Mouse (Mus musculus) natural killer cell, adult 2 months (primary cell): ENCODE measurements around the gene Zfp688.
"Not testable (repeated sequence)": the region's sequence is repeated elsewhere in the genome, so short reads cannot be mapped to it uniquely, and the experiment has no call there.

ENCODE experiments used
- DNase-seq, 2 experiments: peaks; one replicate each; pipeline ENCODE4 v3.0.0; 2022; ENCODE audit warnings: low spot score in 2 of 2

Gene Zfp688

DNA sequence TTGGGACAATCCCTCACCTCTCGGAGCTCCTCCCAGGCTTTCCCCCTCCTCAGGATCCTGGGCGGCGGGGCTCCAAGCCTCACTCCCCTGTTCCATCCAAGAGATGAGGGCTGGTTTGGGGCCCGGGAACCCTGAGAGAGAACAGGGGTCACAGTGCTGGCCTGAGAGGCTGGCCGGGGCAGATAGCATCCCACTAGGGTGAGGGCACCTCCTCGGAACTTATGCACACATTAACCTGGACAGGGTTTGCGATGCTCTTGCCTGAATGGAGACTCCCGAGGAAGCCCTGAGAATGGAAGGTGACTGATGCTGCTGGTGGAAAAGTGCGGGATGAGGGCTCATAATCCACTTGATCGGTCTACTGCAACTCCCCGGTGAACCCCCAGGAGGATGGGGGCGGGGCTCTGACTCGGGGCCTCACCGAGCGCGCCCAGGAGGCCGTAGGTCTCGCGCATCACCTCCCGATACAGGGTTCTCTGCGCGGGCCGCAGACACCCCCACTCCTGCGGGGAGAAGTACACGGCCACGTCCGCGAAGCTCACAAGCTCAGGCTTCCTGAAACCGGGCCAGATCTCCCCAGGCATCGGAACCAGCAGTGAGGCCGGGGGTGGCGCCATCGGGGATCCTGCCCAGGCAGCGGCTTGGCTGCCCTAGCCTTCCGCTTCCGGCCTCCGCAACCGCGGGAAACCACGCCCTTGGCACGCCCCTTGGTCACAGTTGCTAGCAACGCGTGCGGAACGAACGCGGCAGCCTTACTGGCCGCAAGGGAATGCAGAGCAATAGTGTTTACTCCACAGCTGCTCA lies at the start of gene Zfp688:
Gene Zfp688, minus strand, starts transcription at position 681 of the 804 bp plus-strand sequence.
- DNase-seq: peak; percentile 94 to 95

DNA sequence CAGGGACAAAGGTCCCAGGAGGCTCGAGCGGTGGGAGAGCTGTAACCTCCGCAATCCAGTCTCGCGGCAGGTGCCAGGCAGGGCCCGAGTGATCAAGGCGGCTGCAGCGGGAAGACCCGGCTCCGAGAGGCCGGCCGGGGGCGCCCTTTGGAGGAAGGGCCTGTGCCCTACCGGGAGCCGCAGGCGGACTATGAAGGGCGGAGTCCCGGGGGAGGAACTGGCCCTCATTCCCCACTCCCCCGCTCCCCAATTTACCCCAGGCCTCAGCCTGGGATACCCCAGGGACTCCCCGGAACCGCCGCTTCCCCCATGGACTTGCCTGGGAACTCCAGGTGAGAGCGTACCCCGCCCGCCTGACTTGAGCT lies 49.8 kb upstream of the Zfp688 start:
- DNase-seq: peak in 1 of 2 experiments; percentile 34

GRCm38 (mm10) chr7:127470743-127471645 lies 49.1 kb upstream of the Zfp688 start:
- DNase-seq: peak; percentile 87 to 89

DNA sequence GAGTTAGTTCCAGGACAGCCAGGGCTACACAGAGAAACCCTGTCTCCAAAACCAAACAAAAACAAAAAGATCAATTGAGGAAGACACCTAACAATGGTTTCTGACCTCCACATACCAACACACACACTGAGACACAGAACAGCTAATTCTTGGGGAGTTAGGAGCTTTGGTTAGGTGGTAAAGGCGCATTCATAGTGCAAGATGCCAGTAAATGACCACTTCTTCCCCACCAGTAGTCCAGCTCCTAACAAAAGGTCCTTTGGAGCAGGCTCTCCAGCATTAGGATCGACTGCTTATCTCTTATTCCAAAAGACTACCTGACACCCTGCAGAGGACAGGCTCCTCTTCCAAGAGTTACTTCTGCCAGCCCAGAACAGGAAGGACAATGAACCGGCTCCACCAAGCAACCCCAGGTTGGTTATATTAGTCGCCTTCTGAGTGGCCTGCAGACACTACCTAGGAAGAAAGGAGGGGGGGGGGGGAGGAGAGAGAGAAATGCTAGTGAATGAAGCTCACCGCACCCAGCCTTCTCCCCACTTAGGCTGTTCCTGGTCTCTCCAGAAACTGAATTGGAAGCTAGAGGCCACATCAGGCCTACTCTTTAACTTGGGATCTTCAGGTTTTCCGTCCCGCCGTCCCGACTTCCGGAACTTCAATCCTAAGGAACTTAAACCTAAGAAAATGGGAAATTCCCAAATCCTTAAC lies 48.3 kb upstream of the Zfp688 start:
- no peak for DNase-seq

- no peak for DNase-seq
Measured at GRCm38 (mm10) chr7:127466606-127467005, 44.7 kb upstream of the Zfp688 start.

GRCm38 (mm10) chr7:127465670-127466069 lies 43.8 kb upstream of the Zfp688 start:
- DNase-seq: not testable (repeated sequence)

DNA sequence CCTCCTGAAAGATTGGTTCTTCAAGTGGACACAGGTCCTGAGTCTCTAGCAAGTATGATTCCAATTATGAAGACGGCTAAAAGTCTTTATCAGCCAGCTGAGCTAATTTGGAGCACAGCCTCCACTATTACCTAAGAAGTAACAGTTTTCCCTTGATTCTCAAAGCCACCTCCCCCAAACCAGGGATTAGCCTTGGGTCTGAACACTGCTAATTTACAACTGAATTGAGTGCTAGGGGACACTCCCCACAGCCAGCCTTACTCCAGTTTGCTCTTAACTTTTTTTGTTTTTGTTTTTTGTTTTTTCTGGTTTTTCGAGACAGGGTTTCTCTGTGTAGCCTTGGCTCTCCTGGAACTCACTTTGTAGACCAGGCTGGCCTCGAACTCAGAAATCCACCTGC lies 43.3 kb upstream of the Zfp688 start:
- DNase-seq: no peak

DNA sequence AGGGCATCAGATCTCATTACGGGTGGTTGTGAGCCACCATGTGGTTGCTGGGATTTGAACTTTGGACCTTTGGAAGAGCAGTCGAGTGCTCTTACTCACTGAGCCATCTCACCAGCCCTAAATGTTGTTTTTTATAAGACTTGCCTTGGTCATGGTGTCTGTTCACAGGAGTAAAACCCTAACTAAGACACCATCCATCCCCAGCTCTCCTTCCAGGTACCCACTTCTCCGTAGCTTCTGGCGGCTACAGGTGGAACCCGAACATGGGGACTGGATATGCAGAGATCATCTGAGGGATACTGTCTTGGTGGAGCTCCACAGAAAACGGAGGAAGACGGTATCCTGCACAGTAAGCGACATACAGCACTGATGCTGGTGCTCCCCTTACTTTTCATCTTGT lies 37.4 kb upstream of the Zfp688 start, which contains the start of gene Prr14:
Gene Prr14, plus strand, starts transcription at position 301 of the 400 bp plus-strand sequence.
- DNase-seq: not testable (repeated sequence)

- not testable (repeated sequence) for DNase-seq
Measured at GRCm38 (mm10) chr7:127458371-127459122, 36.7 kb upstream of the Zfp688 start.

GRCm38 (mm10) chr7:127454905-127455304 lies 33.0 kb upstream of the Zfp688 start:
- no peak for DNase-seq

GRCm38 (mm10) chr7:127453056-127453455 lies 31.2 kb upstream of the Zfp688 start:
- no peak for DNase-seq

DNA sequence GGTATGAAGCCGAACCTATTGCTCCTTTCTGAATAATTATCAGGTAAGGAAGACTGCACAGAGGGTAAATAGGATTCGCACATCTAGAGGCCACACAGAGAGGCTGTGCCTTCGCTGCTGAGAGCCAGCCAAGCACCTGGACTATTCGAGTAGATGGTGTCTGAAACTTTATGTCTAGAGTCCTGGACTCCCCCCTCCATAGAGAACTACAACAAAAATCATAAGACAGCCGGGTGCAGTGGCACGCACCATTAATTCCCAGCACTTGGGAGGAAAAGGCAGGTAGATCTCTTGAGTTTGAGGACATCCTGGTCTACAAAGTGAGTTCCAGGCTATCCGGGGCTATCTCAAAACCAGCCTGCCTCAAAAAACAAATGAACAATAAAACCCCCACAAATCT lies 28.1 kb upstream of the Zfp688 start:
- no peak for DNase-seq

DNA sequence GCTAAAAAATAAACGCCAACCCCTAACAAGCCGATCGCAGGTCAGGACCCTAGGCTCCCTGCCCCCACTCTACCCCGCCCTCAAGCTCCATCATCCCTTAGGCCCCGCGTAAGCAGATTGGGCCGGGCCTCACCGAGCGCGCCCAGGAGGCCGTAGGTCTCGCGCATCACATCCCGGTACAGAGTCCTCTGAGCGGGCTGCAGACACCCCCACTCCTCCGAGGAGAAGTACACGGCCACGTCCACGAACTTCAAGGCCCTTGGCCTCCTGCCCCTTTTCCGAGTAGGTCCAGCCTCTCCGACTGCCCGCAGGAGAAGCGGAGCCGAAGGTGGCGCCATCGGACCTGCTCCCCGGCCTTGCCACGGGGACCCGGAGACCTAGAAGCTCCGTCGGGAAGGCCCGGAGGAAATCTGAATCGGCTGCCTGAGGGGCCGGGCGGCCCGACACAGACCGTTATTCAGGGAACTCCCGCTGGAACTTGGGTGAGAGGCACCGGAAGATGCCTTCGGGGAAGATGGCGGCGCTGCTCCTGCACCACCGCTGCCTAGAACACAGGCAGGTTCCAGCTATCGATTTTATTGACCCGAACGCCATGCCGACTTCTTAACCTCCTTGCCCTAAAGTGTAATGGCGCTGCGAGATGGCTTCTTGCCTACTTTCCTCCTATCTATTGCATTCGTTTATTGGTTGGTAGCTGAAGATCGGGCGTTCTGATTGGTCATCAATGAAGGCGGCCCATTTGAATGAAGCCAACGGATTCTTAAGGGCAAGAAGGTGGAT lies 26.8 kb upstream of the Zfp688 start, which contains the start of gene Zfp689:
Gene Zfp689, minus strand, starts transcription at position 638 of the 780 bp plus-strand sequence.
- peak; percentile 96 to 97 for DNase-seq

- DNase-seq: no peak
Measured at GRCm38 (mm10) chr7:127443976-127444375, 22.1 kb upstream of the Zfp688 start.

GRCm38 (mm10) chr7:127437724-127438123 lies 15.9 kb upstream of the Zfp688 start:
- DNase-seq: peak; percentile 32 to 39

DNA sequence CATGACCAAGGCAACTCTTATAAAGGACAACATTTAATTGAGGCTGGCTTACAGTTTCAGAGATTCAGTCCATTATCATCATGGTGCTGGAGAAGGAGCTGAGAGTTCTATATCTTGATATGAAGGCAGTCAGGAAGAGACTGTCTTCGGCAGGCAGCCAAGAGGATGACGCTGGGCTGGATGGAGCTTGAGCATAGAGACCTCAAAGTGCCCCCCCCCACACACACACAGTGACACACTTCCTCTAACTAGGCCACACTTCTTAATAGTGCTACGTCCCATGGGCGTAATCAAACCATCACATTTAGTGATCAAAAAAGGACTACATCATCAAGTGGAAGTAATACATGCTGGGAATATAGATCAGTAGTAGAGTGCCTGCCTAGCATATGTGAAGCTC lies 13.3 kb upstream of the Zfp688 start:
- no peak for DNase-seq

GRCm38 (mm10) chr7:127426354-127426753 lies 4.5 kb upstream of the Zfp688 start:
- no peak for DNase-seq

DNA sequence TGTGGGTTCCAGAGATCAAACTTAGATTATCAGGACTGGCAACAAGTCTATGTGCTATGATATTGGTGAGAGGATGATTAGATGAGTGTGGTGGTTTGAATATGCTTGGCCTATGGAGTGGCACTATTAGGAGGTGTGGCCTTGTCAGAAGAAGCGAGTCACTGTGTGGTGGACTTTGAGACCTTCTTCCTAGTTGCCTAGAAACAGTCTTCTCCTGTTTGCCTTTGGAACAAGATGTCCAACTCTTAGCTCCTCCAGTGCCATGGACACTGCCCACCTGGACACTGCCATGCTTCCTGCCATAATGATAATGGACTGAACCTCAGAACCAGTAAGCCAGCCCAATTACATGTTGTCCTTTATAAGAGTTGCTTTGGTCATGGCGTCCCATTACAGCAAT lies 4.0 kb upstream of the Zfp688 start:
- no peak for DNase-seq

- DNase-seq: no peak
Measured at GRCm38 (mm10) chr7:127425291-127425690, 3.4 kb upstream of the Zfp688 start.

DNA sequence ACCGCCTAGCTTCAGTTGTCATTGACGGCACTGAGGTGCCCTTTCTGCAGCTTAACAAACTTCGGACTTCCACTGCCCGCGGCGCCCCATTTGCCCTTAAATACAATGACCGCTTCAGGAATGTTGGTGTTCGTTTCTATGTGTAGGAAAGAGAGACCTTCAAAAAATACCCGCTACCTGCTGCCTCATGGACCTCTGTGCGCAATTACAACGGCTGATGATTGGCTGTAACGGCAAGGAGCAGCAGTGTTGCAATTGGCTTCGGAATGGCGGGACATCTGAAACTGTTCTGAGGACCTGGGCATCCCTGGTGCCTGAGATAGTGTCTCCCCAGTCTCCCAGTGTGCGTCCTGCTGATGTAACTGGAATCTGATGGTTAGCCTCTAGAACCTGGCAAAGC lies 379 bp upstream of the Zfp688 start:
- DNase-seq: peak; percentile 12 to 22
